Mouse (Mus musculus) ES-Bruce4 (cell line): ENCODE data around the gene Nsun6.

Experiments
- CTCF ChIP-seq: IDR thresholded peaks from one replicate; pipeline ENCODE4 v1.8.1; 2011; ENCODE audit warnings: low read depth, low read length
- EP300 ChIP-seq: IDR thresholded peaks from 2 replicates; pipeline ENCODE4 v1.6.1; 2011; ENCODE audit warnings: low read depth, low read length; ENCODE audit not compliant: insufficient read depth
- POLR2A ChIP-seq: IDR thresholded peaks from one replicate; pipeline ENCODE4 v1.8.1; 2011; ENCODE audit warnings: low read length; ENCODE audit not compliant: insufficient read depth

- TF ChIP-seq CTCF (no peak), POLR2A (no peak), EP300 (no peak)
These were observed 12.2 kb upstream of the Nsun6 start for GRCm38 (mm10) chr2:15067091-15067490.
